Mouse (Mus musculus): ENCODE measurements at regions not wholly inside any gene's neighbourhood (a gene's known extent, or its start where the extent isn't known, plus 50 kb on each side); places are given as distances from the start of the nearest gene placed in this dataset.

GRCm38 (mm10) chr4:125399376-125400112 lies 91.0 kb upstream of the Grik3 start:
- TF ChIP-seq ZC3H11A (IDR thresholded peaks at IDR 0.05; ENCODE audit: borderline replicate concordance, low read depth, low read length) (no peak), HCFC1 (IDR thresholded peaks at IDR 0.05; ENCODE audit: borderline replicate concordance, insufficient read depth, low read length) (no peak), CHD2 (IDR thresholded peaks at IDR 0.05; ENCODE audit: low read depth, low read length) (no peak), ZNF384 (IDR thresholded peaks at IDR 0.05; ENCODE audit: low read depth, low read length) (no peak), MAFK (IDR thresholded peaks at IDR 0.05; ENCODE audit: insufficient read depth, low read depth, low read length) (no peak)

Data from ES-E14 (cell line).